Mouse (Mus musculus) embryonic facial prominence, embryonic 11.5 days (tissue): ENCODE data around the gene Evx2. TPM values are rescaled to one million over a fixed set of nuclear protein-coding genes. Genes with fewer than 3 reads are reported as not detected.

Experiments
- ATAC-seq: fragments of 200-750 bp; cut with Nextera tagmentation; replicated peaks from 2 replicates; pipeline ENCODE4 v1.8.0; 2017; ENCODE audit warnings: low read depth; ENCODE audit not compliant: insufficient number of reproducible peaks, low FRiP score, low TSS enrichment
- DNase-seq: peaks from one replicate; pipeline ENCODE4 v3.0.0-alpha.2; 2015; ENCODE audit warnings: low spot score
- H3K27ac ChIP-seq: fragments of 300-500 bp; sonication (generic); replicated peaks from 2 replicates; pipeline ENCODE4 v1.5.1; 2014; ENCODE audit warnings: mild to moderate bottlenecking, low read depth, low read length, control low read depth
- H3K27me3 ChIP-seq: fragments of 300-500 bp; sonication (generic); 2 replicates; pipeline ENCODE4 v1.6.1; 2014; ENCODE audit warnings: mild to moderate bottlenecking, low read length, moderate library complexity, mixed read lengths; ENCODE audit not compliant: control insufficient read depth, insufficient read depth
- H3K36me3 ChIP-seq: fragments of 300-500 bp; sonication (generic); replicated peaks from 2 replicates; pipeline ENCODE4 v1.6.1; 2014; ENCODE audit warnings: low read depth, mild to moderate bottlenecking, low read length, moderate library complexity, mixed read lengths; ENCODE audit not compliant: control insufficient read depth, insufficient read depth
- H3K4me1 ChIP-seq: fragments of 300-500 bp; sonication (generic); 2 replicates; pipeline ENCODE4 v1.6.1; 2014; ENCODE audit warnings: low read length, mixed read lengths; ENCODE audit not compliant: control insufficient read depth, insufficient read depth
- H3K4me2 ChIP-seq: fragments of 300-500 bp; sonication (generic); 2 replicates; pipeline ENCODE4 v1.6.1; 2014; ENCODE audit warnings: low read depth, mild to moderate bottlenecking, control low read depth, low read length, moderate library complexity
- H3K4me3 ChIP-seq: fragments of 300-500 bp; sonication (generic); 2 replicates; pipeline ENCODE4 v1.5.1; 2014; ENCODE audit warnings: low read depth, low read length, control low read depth
- H3K9ac ChIP-seq: fragments of 300-500 bp; sonication (generic); replicated peaks from 2 replicates; pipeline ENCODE4 v1.6.1; 2014; ENCODE audit warnings: mild to moderate bottlenecking, control low read depth, low read length
- H3K9me3 ChIP-seq: fragments of 300-500 bp; sonication (generic); replicated peaks from 2 replicates; pipeline ENCODE4 v1.6.1; 2016; ENCODE audit warnings: mild to moderate bottlenecking, low read length, inconsistent platforms, mixed read lengths; ENCODE audit not compliant: control insufficient read depth
- WGBS: fragments of 180-500 bp; shearing (Covaris S2); extraction: QIAGEN DNeasy Blood & Tissue Kit; methylation state at CpG from one replicate; pipeline ENCODE4 v1.1.7; 2014; 5-methylcytosine and 5-hydroxymethylcytosine counted together
- microRNA-seq: library from miRNA; unstranded; fragments of <30 nt; microRNA quantifications from one replicate; pipeline ENCODE4, GENCODE M21; 2016; ENCODE audit warnings: borderline number of aligned reads
- polyA plus RNA-seq: library from polyadenylated mRNA; unstranded; fragments of >200 nt; fragmentation: Nextera tagmentation; extraction: Ambion mirVana; gene quantifications from 2 replicates; pipeline ENCODE4 v1.2.1, GENCODE M21; 2014

Evx2 gene
- polyA plus RNA-seq, 1 experiment from 2014 or later, result 0.10 TPM

- Histone ChIP-seq H3K4me2 (no peak overlapping the region), H3K36me3 (no peaks in the 10 kb centered on the region), H3K27ac (no peak overlapping the region), H3K4me3 (no peak overlapping the region), H3K9me3 (no peaks in the 10 kb centered on the region), H3K9ac (no peak overlapping the region), H3K4me1 (no peaks in the 10 kb centered on the region), H3K27me3 (no peaks in the 10 kb centered on the region)
- ATAC-seq (no peak), DNase-seq (no peak)
- whole genome bisulfite sequencing, result 70% methylated on average over 3 of the region's 3 CpGs
Measured at GRCm38 (mm10) chr2:74619676-74620246, 39.6 kb downstream of the Evx2 start.

- no peak overlapping the region for H3K27ac ChIP-seq
- H3K27me3 ChIP-seq, result no peaks in the 10 kb centered on the region
- no peak overlapping the region for H3K4me3 ChIP-seq
- no peak for ATAC-seq
- H3K9ac ChIP-seq, result no peak overlapping the region
- 69% methylated on average over 9 of the region's 9 CpGs for WGBS
- H3K4me1 ChIP-seq, result no peaks in the 10 kb centered on the region
- H3K36me3 ChIP-seq, result no peaks in the 10 kb centered on the region
- DNase-seq, result no peak
- no peak overlapping the region for H3K4me2 ChIP-seq
- no peaks in the 10 kb centered on the region for H3K9me3 ChIP-seq
Measured at GRCm38 (mm10) chr2:74617706-74618105, 41.7 kb downstream of the Evx2 start.

- DNase-seq, result no peak
- no peak for ATAC-seq
- H3K4me3 ChIP-seq, result no peak overlapping the region
- H3K4me2 ChIP-seq, result no peak overlapping the region
- WGBS, result 86% methylated on average over 4 of the region's 4 CpGs
- no peak overlapping the region for H3K9ac ChIP-seq
- no peaks in the 10 kb centered on the region for H3K4me1 ChIP-seq
- H3K9me3 ChIP-seq, result no peaks in the 10 kb centered on the region
- H3K36me3 ChIP-seq, result no peaks in the 10 kb centered on the region
- no peak overlapping the region for H3K27ac ChIP-seq
- H3K27me3 ChIP-seq, result no peaks in the 10 kb centered on the region
Measured at GRCm38 (mm10) chr2:74611406-74611805, 48.0 kb downstream of the Evx2 start.

GRCm38 (mm10) chr2:74609350-74609749 is 50.0 kb downstream of the Evx2 start:
- H3K36me3 ChIP-seq, result no peaks in the 10 kb centered on the region
- H3K9ac ChIP-seq, result no peak overlapping the region

GRCm38 (mm10) chr2:74606087-74606760 is 53.1 kb downstream of the Evx2 start:
- Histone ChIP-seq H3K36me3 (no peaks in the 10 kb centered on the region), H3K4me2 (no peak overlapping the region), H3K4me1 (no peaks in the 10 kb centered on the region), H3K9ac (no peak overlapping the region), H3K27ac (no peak overlapping the region), H3K9me3 (no peaks in the 10 kb centered on the region), H3K27me3 (no peaks in the 10 kb centered on the region), H3K4me3 (no peak overlapping the region)
- no peak for ATAC-seq
- DNase-seq, result no peak
- 83% methylated on average over 5 of the region's 5 CpGs for WGBS

More at GRCm38 (mm10) chr2:74609350-74609749, 50.0 kb downstream of the Evx2 start:
- Histone ChIP-seq H3K27me3 (no peaks in the 10 kb centered on the region), H3K9me3 (no peaks in the 10 kb centered on the region), H3K27ac (no peak overlapping the region), H3K4me1 (no peaks in the 10 kb centered on the region), H3K4me3 (no peak overlapping the region), H3K4me2 (no peak overlapping the region)
- DNase-seq (no peak), ATAC-seq (no peak)

- no peak overlapping the region for H3K4me3 ChIP-seq
- H3K9me3 ChIP-seq, result no peaks in the 10 kb centered on the region
- no peaks in the 10 kb centered on the region for H3K27me3 ChIP-seq
- no peak overlapping the region for H3K4me2 ChIP-seq
- H3K9ac ChIP-seq, result no peak overlapping the region
- 24% methylated on average over 3 of the region's 3 CpGs for WGBS
- no peak for ATAC-seq
- no peaks in the 10 kb centered on the region for H3K4me1 ChIP-seq
- peak; percentile 68 for DNase-seq
- no peaks in the 10 kb centered on the region for H3K36me3 ChIP-seq
- no peak overlapping the region for H3K27ac ChIP-seq
Measured at GRCm38 (mm10) chr2:74604011-74604410, 55.3 kb downstream of the Evx2 start.

Small RNA genes within 50 kb of the gene (microRNA-seq; reads per million reads assigned to microRNA genes)
- gene Gm44463, result not detected

Other genes starting within 250 kb of the Evx2 start
- gene Lnpk, start 80.1 kb downstream of the Evx2 start, polyA plus RNA-seq, result 39.6 and 42.1 TPM in 2 replicates
- not detected in 2 replicates for gene Hoxd13, start 8.8 kb upstream of the Evx2 start, polyA plus RNA-seq
- not detected in 2 replicates for gene Hoxd12, start 15.5 kb upstream of the Evx2 start, polyA plus RNA-seq
- not detected in 2 replicates for gene Hoxd11, start 20.0 kb upstream of the Evx2 start, polyA plus RNA-seq
- not detected in 2 replicates for gene Hoxd10, start 32.4 kb upstream of the Evx2 start, polyA plus RNA-seq
- 0.10 TPM in 1 of 2 replicates, not detected in the other for gene Hoxd9, start 38.2 kb upstream of the Evx2 start, polyA plus RNA-seq
- 0.18 and 0.71 TPM in 2 replicates for gene Hoxd8, start 45.1 kb upstream of the Evx2 start, polyA plus RNA-seq
- 2.7 and 2.9 TPM in 2 replicates for gene Hoxd3, start 52.4 kb upstream of the Evx2 start, polyA plus RNA-seq
- 0.18 TPM in 1 of 2 replicates, not detected in the other for gene Hoxd4, start 52.4 kb upstream of the Evx2 start, polyA plus RNA-seq
- gene Gm28230, start 67.2 kb upstream of the Evx2 start, polyA plus RNA-seq, result not detected in 2 replicates
- gene Hoxd1, start 103.4 kb upstream of the Evx2 start, polyA plus RNA-seq, result 0.47 and 0.80 TPM in 2 replicates
- 146 and 147 TPM in 2 replicates for gene Mtx2, start 166.2 kb upstream of the Evx2 start, polyA plus RNA-seq